Mouse (Mus musculus) stomach, postnatal 0 days (tissue): ENCODE data around the gene Lce3b.

Source experiments
- CTCF ChIP-seq: IDR thresholded peaks from 2 replicates; pipeline ENCODE4 v1.5.1; 2016; ENCODE audit warnings: antibody characterized with exemption, low read depth, mild to moderate bottlenecking, moderate library complexity
- EP300 ChIP-seq: optimal IDR thresholded peaks from 2 replicates; pipeline ENCODE3; 2016; ENCODE audit warnings: antibody characterized with exemption

DNA sequence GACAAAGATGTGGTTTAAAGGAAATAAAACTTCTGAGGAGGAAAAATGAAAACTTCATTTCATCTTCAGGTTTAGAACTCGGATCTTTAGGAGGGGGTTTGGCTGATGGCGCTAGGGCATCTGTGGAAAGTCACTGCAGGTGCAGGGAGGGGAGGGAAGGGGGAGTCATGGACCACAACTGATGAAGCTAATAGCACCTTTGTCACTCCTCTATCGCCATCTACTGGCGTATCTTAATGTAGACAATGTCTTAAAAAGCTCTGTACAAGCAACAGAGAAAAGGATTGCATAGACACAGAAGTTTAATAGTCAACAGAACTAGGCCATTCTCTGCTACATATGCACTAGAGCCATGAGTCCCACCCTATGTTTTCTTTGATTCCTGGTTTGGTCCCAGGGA, 29.1 kb upstream of the Lce3b start:
- peak; percentile 69 for TF ChIP-seq CTCF
- no peak for TF ChIP-seq EP300
